Mouse (Mus musculus) myocyte (in vitro differentiated cells): ENCODE measurements around the gene Tmc7.

Source experiments
- CEBPB ChIP-seq: IDR thresholded peaks from 2 replicates; pipeline ENCODE4 v1.6.1; 2011; ENCODE audit warnings: mild to moderate bottlenecking, moderate library complexity; ENCODE audit not compliant: poor library complexity, insufficient read depth, severe bottlenecking
- MYOD1 ChIP-seq, 3 experiments: IDR thresholded peaks; one replicate each; pipeline ENCODE4 v1.6.1; 2011; ENCODE audit warnings: control low read depth in 2 of 3, low read depth in 2 of 3, mild to moderate bottlenecking in 2 of 3, moderate library complexity in 1 of 3; ENCODE audit not compliant: insufficient read length in 2 of 3, control insufficient read depth in 1 of 3
- MYOG ChIP-seq, 3 experiments: IDR thresholded peaks; one replicate each; pipeline ENCODE4 v1.6.1; 2011; ENCODE audit warnings: control low read depth in 2 of 3, low read depth in 2 of 3, mild to moderate bottlenecking in 2 of 3; ENCODE audit not compliant: insufficient read length in 2 of 3, control insufficient read depth in 1 of 3, insufficient read depth in 1 of 3
- POLR2A ChIP-seq: IDR thresholded peaks from one replicate; pipeline ENCODE4 v1.6.1; 2011; ENCODE audit warnings: low read depth, mild to moderate bottlenecking, control low read depth, moderate library complexity; ENCODE audit not compliant: insufficient read length
- SRF ChIP-seq: IDR thresholded peaks from one replicate; pipeline ENCODE4 v1.6.1; 2011; ENCODE audit warnings: low read depth; ENCODE audit not compliant: control insufficient read depth, insufficient read length
- TCF12 ChIP-seq: IDR thresholded peaks from one replicate; pipeline ENCODE4 v1.6.1; 2011; ENCODE audit warnings: mild to moderate bottlenecking, control low read depth; ENCODE audit not compliant: poor library complexity, insufficient read depth, severe bottlenecking
- USF1 ChIP-seq: IDR thresholded peaks from one replicate; pipeline ENCODE4 v1.6.1; 2011; ENCODE audit warnings: low read depth, mild to moderate bottlenecking, control low read depth, moderate library complexity

GRCm38 (mm10) chr7:118604842-118605241, 20.3 kb upstream of the Tmc7 start:
- no peak for TF ChIP-seq POLR2A
- TF ChIP-seq CEBPB: no peak
- no peak for TF ChIP-seq MYOD1 (IDR thresholded peaks at IDR 0.05; ENCODE audit: control insufficient read depth in 1 of 3, insufficient read length in 2 of 3, low read depth in 2 of 3)
- no peak for TF ChIP-seq USF1
- TF ChIP-seq TCF12: no peak
- TF ChIP-seq MYOG (IDR thresholded peaks at IDR 0.05; ENCODE audit: control insufficient read depth in 1 of 3, insufficient read depth in 1 of 3, insufficient read length in 2 of 3, low read depth in 2 of 3): no peak
- no peak for TF ChIP-seq SRF
